Mouse (Mus musculus) lung, embryonic 15.5 days (tissue): Measurements from ENCODE around the gene Olfr71. TPM values are rescaled to one million over a fixed set of nuclear protein-coding genes. Genes with fewer than 3 reads are reported as not detected.

Source experiments
- polyA plus RNA-seq: library from polyadenylated mRNA; unstranded; fragments of >200 nt; fragmentation: Nextera tagmentation; extraction: Ambion mirVana; gene quantifications from 2 replicates; pipeline ENCODE4 v1.2.1, GENCODE M21; 2015

The Olfr71 gene
- polyA plus RNA-seq, 1 experiment from 2014 or later = not detected

Other genes with a start within 250 kb of the Olfr71 start
- 0.14 and 1.2 TPM in 2 replicates for gene Sit1, start 226.5 kb downstream of the Olfr71 start, polyA plus RNA-seq
- 67.4 and 70.1 TPM in 2 replicates for gene Ccdc107, start 217.4 kb downstream of the Olfr71 start, polyA plus RNA-seq
- gene Arhgef39, start 210.6 kb downstream of the Olfr71 start, polyA plus RNA-seq = 48.8 and 54.0 TPM in 2 replicates
- 4.7 and 6.1 TPM in 2 replicates for gene Car9, start 203.3 kb downstream of the Olfr71 start, polyA plus RNA-seq
- gene Tpm2, start 186.5 kb downstream of the Olfr71 start, polyA plus RNA-seq = 198 and 216 TPM in 2 replicates
- 62.7 and 63.2 TPM in 2 replicates for gene Creb3, start 147.9 kb downstream of the Olfr71 start, polyA plus RNA-seq
- 97.9 and 98.2 TPM in 2 replicates for gene Tln1, start 147.6 kb downstream of the Olfr71 start, polyA plus RNA-seq
- gene Rgp1, start 131.5 kb downstream of the Olfr71 start, polyA plus RNA-seq = 23.7 and 32.2 TPM in 2 replicates
- 19.0 and 21.1 TPM in 2 replicates for gene Gba2, start 131.4 kb downstream of the Olfr71 start, polyA plus RNA-seq
- 0.77 and 1.5 TPM in 2 replicates for gene Msmp, start 125.8 kb downstream of the Olfr71 start, polyA plus RNA-seq
- gene Npr2, start 78.3 kb downstream of the Olfr71 start, polyA plus RNA-seq = 9.6 and 10.6 TPM in 2 replicates
- gene Spag8, start 56.7 kb downstream of the Olfr71 start, polyA plus RNA-seq = 3.9 TPM in 2 replicates
- gene Hint2, start 53.8 kb downstream of the Olfr71 start, polyA plus RNA-seq = 110 and 114 TPM in 2 replicates
- gene Tmem8b, start 41.3 kb downstream of the Olfr71 start, polyA plus RNA-seq = 4.2 and 4.9 TPM in 2 replicates
- gene Fam221b, start 41.1 kb downstream of the Olfr71 start, polyA plus RNA-seq = 2.1 and 2.3 TPM in 2 replicates
- gene Olfr70, start 9.4 kb downstream of the Olfr71 start, polyA plus RNA-seq = not detected in 2 replicates
- 1.1 and 1.3 TPM in 2 replicates for gene Hrct1, start 16.9 kb upstream of the Olfr71 start, polyA plus RNA-seq
- gene Spaar, start 19.8 kb upstream of the Olfr71 start, polyA plus RNA-seq = 0.48 and 0.62 TPM in 2 replicates
- gene Olfr159, start 60.8 kb upstream of the Olfr71 start, polyA plus RNA-seq = not detected in 2 replicates
- gene Olfr156, start 113.6 kb upstream of the Olfr71 start, polyA plus RNA-seq = not detected in 2 replicates
- not detected in 2 replicates for gene Olfr157, start 129.9 kb upstream of the Olfr71 start, polyA plus RNA-seq
- gene Olfr155, start 141.3 kb upstream of the Olfr71 start, polyA plus RNA-seq = not detected in 2 replicates
- gene Reck, start 165.3 kb upstream of the Olfr71 start, polyA plus RNA-seq = 23.0 and 23.2 TPM in 2 replicates
- gene Glipr2, start 247.1 kb upstream of the Olfr71 start, polyA plus RNA-seq = 66.8 and 67.9 TPM in 2 replicates